Mouse (Mus musculus) hindbrain, embryonic 16.5 days (tissue): ENCODE results near the gene Tatdn2. TPM values are rescaled to one million over a fixed set of nuclear protein-coding genes. Genes with fewer than 3 reads are reported as not detected.
"Not testable (repeated sequence)": the region's sequence is repeated elsewhere in the genome, so short reads cannot be mapped to it uniquely, and the experiment has no call there.

ENCODE experiments used
- ATAC-seq: fragments of 200-750 bp; cut with Nextera tagmentation; 2 replicates; pipeline ENCODE4 v1.8.0; 2017; ENCODE audit warnings: moderate TSS enrichment, moderate library complexity
- H3K27ac ChIP-seq: fragments of 300-500 bp; sonication (generic); 2 replicates; pipeline ENCODE4 v1.5.1; 2014; ENCODE audit warnings: low read depth, mild to moderate bottlenecking, control low read depth, low read length, moderate library complexity
- H3K27me3 ChIP-seq: fragments of 300-500 bp; sonication (generic); replicated peaks from 2 replicates; pipeline ENCODE4 v1.6.1; 2014; ENCODE audit warnings: low read length; ENCODE audit not compliant: control insufficient read depth, insufficient read depth
- H3K36me3 ChIP-seq: fragments of 300-500 bp; sonication (generic); 2 replicates; pipeline ENCODE4 v1.6.1; 2014; ENCODE audit warnings: mild to moderate bottlenecking, low read length, moderate library complexity, mixed read lengths; ENCODE audit not compliant: control insufficient read depth, insufficient read depth
- H3K4me1 ChIP-seq: fragments of 300-500 bp; sonication (generic); 2 replicates; pipeline ENCODE4 v1.6.1; 2014; ENCODE audit warnings: low read depth, low read length; ENCODE audit not compliant: control insufficient read depth, insufficient read depth
- H3K4me2 ChIP-seq: fragments of 300-500 bp; sonication (generic); 2 replicates; pipeline ENCODE4 v1.6.1; 2014; ENCODE audit warnings: mild to moderate bottlenecking, low read length, control low read depth, moderate library complexity
- H3K4me3 ChIP-seq: fragments of 300-500 bp; sonication (generic); 2 replicates; pipeline ENCODE4 v1.5.1; 2014; ENCODE audit warnings: mild to moderate bottlenecking, low read length, control low read depth, moderate library complexity
- H3K9ac ChIP-seq: fragments of 300-500 bp; sonication (generic); 2 replicates; pipeline ENCODE4 v1.6.1; 2014; ENCODE audit warnings: low read depth, mild to moderate bottlenecking, control low read depth, low read length, moderate library complexity
- H3K9me3 ChIP-seq: fragments of 300-500 bp; sonication (generic); 2 replicates; pipeline ENCODE4 v1.6.1; 2014; ENCODE audit warnings: mild to moderate bottlenecking, low read length, moderate library complexity; ENCODE audit not compliant: control insufficient read depth
- WGBS: fragments of 180-500 bp; shearing (Covaris S2); extraction: QIAGEN DNeasy Blood & Tissue Kit; methylation state at CpG from one replicate; pipeline ENCODE4 v1.1.7; 2014; 5-methylcytosine and 5-hydroxymethylcytosine counted together
- polyA plus RNA-seq: library from polyadenylated mRNA; unstranded; fragments of >200 nt; fragmentation: Nextera tagmentation; extraction: Ambion mirVana; gene quantifications from 2 replicates; pipeline ENCODE4 v1.2.1, GENCODE M21; 2015

Tatdn2 gene
- polyA plus RNA-seq, 1 experiment from 2014 or later: 0.56 TPM

DNA sequence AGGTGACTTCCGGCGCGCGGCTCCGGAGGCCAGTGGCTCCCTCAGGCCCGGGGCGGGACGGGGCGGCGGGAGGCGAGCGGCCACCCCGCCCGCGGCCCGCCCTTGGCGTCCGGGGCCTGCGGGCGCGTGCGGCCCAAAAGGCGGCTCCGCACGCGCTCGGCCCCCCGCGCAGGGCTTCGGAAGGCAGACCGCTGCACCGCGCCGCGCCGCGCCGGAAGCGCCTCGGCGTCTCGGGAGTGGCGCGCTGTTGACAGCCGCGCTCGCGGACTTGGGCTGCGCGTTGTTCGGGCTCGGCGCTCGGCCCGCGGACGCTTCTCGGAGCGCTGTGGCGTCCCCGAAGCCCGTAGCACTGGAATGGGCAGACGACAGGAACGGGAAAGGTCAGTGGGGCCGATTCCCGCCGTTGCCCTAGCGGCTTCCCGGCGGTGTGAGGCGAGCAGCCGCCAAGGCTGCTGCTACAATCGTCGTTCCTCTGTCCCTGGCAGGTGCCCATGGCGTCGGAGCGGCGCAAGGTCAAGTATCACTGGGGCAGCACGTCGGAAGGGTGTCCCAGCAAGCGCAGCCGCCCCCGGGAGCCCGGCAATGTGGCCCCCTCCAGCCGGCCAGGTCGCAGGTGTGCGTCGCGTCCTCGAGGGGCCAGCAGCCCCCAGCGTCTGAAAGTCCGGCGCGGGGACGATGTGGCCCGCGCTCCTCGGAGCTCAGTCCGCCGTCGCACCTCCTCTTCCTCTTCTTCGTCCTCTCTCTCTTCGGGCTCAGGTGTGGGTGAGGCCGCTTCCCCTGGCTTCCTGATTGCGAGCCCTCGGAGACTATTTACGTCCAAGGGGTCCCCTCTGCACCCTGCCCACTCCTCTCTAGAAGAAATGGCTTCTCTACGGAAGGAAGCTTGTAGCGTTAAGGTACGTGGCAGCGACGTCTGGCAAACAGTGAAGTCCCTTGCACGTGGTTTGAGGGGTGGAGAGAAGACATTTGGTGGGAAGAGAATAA, 664 bp downstream of the Tatdn2 start:
- ATAC-seq: peak; percentile 73
- Histone ChIP-seq H3K27me3 (no peaks in the 10 kb centered on the region), H3K4me2 (peak overlapping the region; percentile 83), H3K36me3 (peaks cover 8% of the 10 kb centered on the region), H3K9ac (peak overlapping the region; percentile 85), H3K4me3 (peak overlapping the region; percentile 89), H3K9me3 (no peaks in the 10 kb centered on the region), H3K4me1 (peaks cover 12% of the 10 kb centered on the region), H3K27ac (peak overlapping the region; percentile 90)
- under 1% methylated on average over 84 of the region's 113 CpGs for WGBS

DNA sequence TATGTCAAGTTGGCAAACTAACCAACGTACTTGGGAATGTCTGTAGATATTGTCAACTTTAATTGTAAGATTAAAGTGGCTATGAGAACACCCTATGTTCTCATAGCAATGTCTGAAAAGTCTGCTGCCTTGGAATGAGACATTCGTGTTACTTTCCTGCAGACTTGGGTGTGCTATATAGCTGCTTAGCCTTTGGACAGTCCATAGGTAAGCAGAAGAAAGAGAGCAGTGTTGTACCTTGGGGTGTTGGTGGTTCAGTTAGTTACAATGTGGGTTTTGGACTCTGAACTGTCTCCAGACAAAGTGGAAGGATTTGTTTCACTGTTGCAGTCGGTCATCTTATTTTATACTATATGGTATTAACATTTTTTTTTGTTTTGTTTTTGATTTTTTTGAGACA, 15.9 kb downstream of the Tatdn2 start:
- Histone ChIP-seq H3K4me3 (no peak overlapping the region), H3K9me3 (no peaks in the 10 kb centered on the region), H3K27me3 (no peaks in the 10 kb centered on the region), H3K36me3 (peaks cover 58% of the 10 kb centered on the region), H3K4me2 (no peak overlapping the region), H3K9ac (no peak overlapping the region), H3K4me1 (no peaks in the 10 kb centered on the region), H3K27ac (no peak overlapping the region)
- 93% methylated on average over 3 of the region's 3 CpGs for WGBS
- ATAC-seq: no peak

- not testable (repeated sequence) for H3K27ac ChIP-seq, H3K27me3 ChIP-seq, H3K9me3 ChIP-seq, H3K4me1 ChIP-seq, H3K9ac ChIP-seq, ATAC-seq, H3K4me3 ChIP-seq, H3K4me2 ChIP-seq
- WGBS: 97% methylated on average over 5 of the region's 5 CpGs
- H3K36me3 ChIP-seq: peaks cover 55% of the 10 kb centered on the region
These were observed 16.5 kb downstream of the Tatdn2 start for GRCm38 (mm10) chr6:113713389-113713788.

DNA sequence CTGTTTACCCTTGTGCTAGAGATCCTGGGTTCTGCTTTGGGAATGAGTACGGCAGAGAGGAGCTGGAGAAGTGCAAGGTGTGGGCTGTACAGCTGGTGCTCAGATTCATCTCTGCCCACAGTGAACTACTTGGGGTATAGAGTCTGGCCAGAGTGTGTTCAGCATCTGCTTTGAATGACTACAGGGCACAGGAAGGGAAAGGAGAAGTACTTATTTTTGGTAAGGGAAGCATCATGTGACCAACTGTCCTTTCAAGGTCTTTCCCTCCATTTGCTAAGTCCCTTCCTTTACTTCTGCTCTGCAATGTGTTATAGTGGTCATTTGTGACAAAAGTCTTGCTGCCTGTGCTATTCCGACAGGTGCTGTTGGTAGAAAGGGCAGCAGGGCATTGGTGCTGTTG, 17.4 kb downstream of the Tatdn2 start:
- Histone ChIP-seq H3K4me3 (no peak overlapping the region), H3K9me3 (no peaks in the 10 kb centered on the region), H3K27ac (no peak overlapping the region), H3K4me2 (no peak overlapping the region), H3K27me3 (no peaks in the 10 kb centered on the region), H3K4me1 (no peaks in the 10 kb centered on the region), H3K9ac (no peak overlapping the region), H3K36me3 (peaks cover 52% of the 10 kb centered on the region)
- no peak for ATAC-seq
- WGBS: 89% methylated on average over 2 of the region's 2 CpGs

GRCm38 (mm10) chr6:113714797-113715196, 17.9 kb downstream of the Tatdn2 start:
- H3K4me2 ChIP-seq: no peak overlapping the region
- H3K27ac ChIP-seq: no peak overlapping the region
- WGBS: 82% methylated on average over 1 of the region's 1 CpGs
- H3K4me1 ChIP-seq: no peaks in the 10 kb centered on the region
- no peaks in the 10 kb centered on the region for H3K9me3 ChIP-seq
- no peak overlapping the region for H3K4me3 ChIP-seq
- no peak overlapping the region for H3K9ac ChIP-seq
- peaks cover 47% of the 10 kb centered on the region for H3K36me3 ChIP-seq
- no peak for ATAC-seq
- H3K27me3 ChIP-seq: no peaks in the 10 kb centered on the region

- no peak for ATAC-seq
- H3K4me3 ChIP-seq: no peak overlapping the region
- no peak overlapping the region for H3K4me2 ChIP-seq
- 94% methylated on average over 3 of the region's 3 CpGs for WGBS
- H3K36me3 ChIP-seq: peaks cover 30% of the 10 kb centered on the region
- no peaks in the 10 kb centered on the region for H3K9me3 ChIP-seq
- H3K9ac ChIP-seq: no peak overlapping the region
- H3K4me1 ChIP-seq: no peaks in the 10 kb centered on the region
- H3K27me3 ChIP-seq: no peaks in the 10 kb centered on the region
- no peak overlapping the region for H3K27ac ChIP-seq
These were observed 20.7 kb downstream of the Tatdn2 start for GRCm38 (mm10) chr6:113717541-113717940.

DNA sequence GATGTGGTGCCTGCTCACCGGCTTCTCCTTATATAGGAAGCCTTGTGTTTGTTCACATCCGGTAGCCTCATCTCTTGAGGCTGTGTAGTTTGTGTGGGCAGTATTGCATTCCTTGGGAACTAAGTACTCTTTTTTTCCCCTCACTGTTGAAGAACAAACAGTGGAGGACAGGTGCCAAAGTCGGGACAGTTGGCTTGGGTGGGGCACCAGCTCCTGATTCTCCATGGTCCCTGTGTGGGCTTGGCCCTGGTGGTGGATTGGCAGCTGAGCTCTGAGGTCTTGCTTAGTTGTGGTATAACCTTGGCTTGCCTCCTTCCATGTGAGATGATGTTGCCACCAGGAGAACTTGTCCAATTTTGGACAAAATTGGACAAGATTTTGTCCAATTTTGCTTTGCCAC, 23.0 kb downstream of the Tatdn2 start, which contains the start of gene Ghrl:
Ghrl (minus strand) TSS at position 3 of the 400 bp plus-strand sequence.
- Histone ChIP-seq H3K36me3 (peaks cover 14% of the 10 kb centered on the region), H3K9me3 (no peaks in the 10 kb centered on the region), H3K27me3 (no peaks in the 10 kb centered on the region), H3K9ac (no peak within 1 kb of the TSS), H3K4me3 (no peak within 1 kb of the TSS), H3K4me2 (no peak within 1 kb of the TSS), H3K27ac (no peak within 1 kb of the TSS), H3K4me1 (no peaks in the 10 kb centered on the region)
- no peak for ATAC-seq
- 95% methylated on average over 3 of the region's 3 CpGs for WGBS

DNA sequence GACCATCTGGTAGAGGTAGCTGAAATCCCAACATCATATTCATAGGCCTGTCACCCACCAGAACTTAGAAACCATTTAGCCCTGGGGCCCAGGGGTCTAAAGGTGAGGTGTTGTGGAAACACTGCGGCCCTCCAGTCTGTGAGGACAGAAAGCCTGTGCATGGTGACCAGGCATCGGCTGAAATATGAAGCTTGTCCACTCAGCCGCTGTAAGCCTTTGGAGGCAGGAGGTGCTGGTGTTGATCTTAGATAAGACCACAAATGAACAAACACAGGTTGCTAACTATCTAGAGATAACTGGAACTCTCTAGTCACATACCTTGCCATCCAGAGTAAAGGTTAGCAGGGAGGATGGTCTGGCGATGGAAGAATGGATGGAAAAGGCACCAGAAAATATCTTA, 24.2 kb downstream of the Tatdn2 start:
- ATAC-seq: no peak
- Histone ChIP-seq H3K36me3 (peaks cover 10% of the 10 kb centered on the region), H3K4me1 (no peaks in the 10 kb centered on the region), H3K27ac (no peak overlapping the region), H3K4me2 (no peak overlapping the region), H3K4me3 (no peak overlapping the region), H3K9ac (no peak overlapping the region), H3K27me3 (no peaks in the 10 kb centered on the region), H3K9me3 (no peaks in the 10 kb centered on the region)
- 99% methylated on average over 4 of the region's 4 CpGs for WGBS

- H3K9me3 ChIP-seq: no peaks in the 10 kb centered on the region
- H3K36me3 ChIP-seq: peaks cover 43% of the 10 kb centered on the region
- H3K4me3 ChIP-seq: no peak overlapping the region
- no peaks in the 10 kb centered on the region for H3K27me3 ChIP-seq
- 96% methylated on average over 7 of the region's 7 CpGs for WGBS
- ATAC-seq: no peak
- no peaks in the 10 kb centered on the region for H3K4me1 ChIP-seq
- H3K4me2 ChIP-seq: no peak overlapping the region
- no peak overlapping the region for H3K27ac ChIP-seq
- H3K9ac ChIP-seq: no peak overlapping the region
These were observed 31.3 kb downstream of the Tatdn2 start for GRCm38 (mm10) chr6:113728181-113728580.
